Mouse (Mus musculus) cerebellum, adult 18-20 months (tissue): ENCODE measurements at regions not wholly inside any gene's neighbourhood (a gene's known extent, or its start where the extent isn't known, plus 50 kb on each side); places are given as distances from the start of the nearest gene placed in this dataset.

Experiments used
- DNase-seq, 2 experiments: peaks; one replicate each; pipeline ENCODE4 v3.0.0; 2021

- DNase-seq: no peak
Measured at GRCm38 (mm10) chr7:79543231-79544071, 74.0 kb downstream of the Rhcg start.

DNA sequence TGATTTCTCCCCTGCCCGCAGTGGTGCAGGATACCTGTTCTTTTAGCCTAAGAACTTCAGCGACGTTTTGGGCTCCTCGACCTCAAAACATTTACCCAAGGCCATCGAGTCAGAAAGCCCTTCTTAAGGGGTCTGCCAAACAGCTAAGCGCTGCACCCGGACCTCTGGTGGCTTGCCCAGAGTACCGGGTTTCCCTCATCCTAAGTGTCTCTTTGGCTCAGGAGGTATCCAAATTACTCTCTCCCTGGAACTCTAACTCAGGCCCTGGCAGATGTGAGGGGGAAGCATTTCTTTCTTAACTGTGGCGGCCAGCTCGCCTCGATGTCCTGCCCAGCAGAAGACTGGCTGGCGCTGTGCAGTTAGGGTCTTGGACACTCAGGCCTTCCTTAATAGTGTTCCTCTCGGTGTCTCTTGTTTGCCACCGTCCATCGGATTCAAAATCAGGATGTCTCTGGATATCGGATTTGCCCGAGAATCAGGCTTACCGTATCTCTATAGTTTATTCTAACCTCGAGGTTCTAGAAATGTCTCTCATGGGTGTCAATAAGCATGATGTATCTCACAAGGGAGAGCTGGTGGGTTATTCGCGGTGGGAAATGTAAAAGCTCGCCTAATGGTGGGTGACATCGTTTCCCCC, 75.0 kb downstream of the Rhcg start:
- no peak for DNase-seq

DNA sequence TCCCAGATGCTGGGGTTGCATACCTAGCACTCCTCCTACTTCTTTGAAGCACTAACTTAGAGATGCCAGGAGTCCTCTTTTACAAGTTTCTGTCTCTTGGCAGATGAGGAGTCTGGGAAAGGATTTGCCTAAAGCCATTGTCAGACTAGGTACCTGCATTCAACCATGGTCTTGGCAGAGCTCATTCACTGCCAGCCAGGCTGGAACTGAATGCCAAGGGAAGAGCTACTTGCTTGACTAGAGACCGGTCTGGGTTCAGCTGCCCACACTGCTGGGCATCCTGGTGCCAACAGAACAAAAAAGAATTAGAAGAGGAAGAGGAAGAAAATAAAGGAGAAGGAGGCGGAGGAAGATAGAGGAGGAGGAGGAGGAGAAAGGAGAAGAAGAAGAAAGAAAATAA, 74.1 kb upstream of the Polg start:
- no peak for DNase-seq

DNA sequence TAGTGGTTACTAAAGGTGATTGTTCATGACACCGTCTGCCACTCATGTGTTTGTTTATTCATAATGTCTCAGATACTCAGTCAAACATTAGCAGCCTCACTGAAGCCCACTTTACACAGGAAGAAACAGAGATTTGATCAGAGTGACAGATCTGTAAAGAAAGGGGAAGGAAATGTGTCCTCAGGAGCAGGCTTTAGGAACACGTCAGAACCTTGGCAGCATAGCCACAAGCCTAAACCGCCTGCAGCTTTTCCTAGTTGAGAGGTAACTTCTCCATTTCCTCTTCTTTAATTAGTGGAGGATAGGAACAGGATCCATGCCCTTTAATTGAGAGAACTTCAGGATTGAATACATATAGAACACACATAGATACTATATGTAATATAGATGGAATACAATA, 73.3 kb upstream of the Polg start:
- DNase-seq: no peak

DNA sequence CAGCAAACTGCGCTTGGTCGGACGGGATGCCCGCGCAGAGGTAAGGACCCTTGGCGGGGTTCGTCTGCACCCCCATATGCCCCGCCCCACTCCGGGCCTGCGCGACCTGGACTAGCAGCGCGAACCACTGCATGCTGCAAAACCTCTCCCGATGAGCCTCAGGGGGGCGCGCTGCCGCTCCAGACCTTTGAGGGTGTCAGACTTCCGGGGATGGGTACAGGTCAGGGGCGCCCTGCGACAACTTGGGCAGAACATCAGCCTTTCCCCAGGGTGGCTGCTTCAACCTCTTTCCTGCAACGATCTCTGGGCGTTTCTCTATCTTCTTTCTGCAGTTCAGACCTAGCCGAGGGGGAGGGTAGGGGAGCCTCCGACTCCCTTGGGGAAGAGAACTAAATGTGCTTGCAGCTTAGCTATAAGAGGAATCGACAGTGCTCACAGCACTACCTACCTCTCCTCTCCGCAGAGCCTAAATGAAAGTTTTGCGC, 70.0 kb upstream of the Polg start:
- DNase-seq: peak; percentile 71 to 77

- peak; percentile 64 to 73 for DNase-seq
Measured at GRCm38 (mm10) chr7:79535251-79536111, 69.3 kb upstream of the Polg start.

DNA sequence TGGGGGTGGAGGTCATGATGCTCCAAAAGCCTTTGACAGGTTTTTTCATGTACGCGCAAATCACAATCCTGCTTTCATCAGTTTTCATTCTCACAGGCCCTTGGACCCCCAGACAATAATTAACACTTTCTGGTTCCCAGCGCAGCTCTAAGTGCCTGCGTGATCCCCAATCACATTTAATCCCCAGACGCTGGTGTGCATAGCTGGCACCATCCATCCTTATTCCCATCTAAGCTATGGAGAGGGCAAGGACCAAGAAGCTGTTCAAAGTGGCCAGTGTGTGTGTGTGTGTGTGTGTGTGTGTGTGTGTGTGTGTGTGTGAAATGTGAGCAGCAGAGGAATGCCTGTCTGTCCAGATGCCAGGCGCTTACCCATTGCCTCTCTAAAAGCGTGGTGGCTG, 68.7 kb upstream of the Polg start:
- no peak for DNase-seq

- no peak for DNase-seq
Measured at GRCm38 (mm10) chr7:79534381-79534780, 68.2 kb upstream of the Polg start.

GRCm38 (mm10) chr7:79532626-79533140, 66.5 kb upstream of the Polg start:
- no peak for DNase-seq

- DNase-seq: peak in 1 of 2 experiments; percentile 58
Measured at GRCm38 (mm10) chr7:79531551-79532356, 65.6 kb upstream of the Polg start.

DNA sequence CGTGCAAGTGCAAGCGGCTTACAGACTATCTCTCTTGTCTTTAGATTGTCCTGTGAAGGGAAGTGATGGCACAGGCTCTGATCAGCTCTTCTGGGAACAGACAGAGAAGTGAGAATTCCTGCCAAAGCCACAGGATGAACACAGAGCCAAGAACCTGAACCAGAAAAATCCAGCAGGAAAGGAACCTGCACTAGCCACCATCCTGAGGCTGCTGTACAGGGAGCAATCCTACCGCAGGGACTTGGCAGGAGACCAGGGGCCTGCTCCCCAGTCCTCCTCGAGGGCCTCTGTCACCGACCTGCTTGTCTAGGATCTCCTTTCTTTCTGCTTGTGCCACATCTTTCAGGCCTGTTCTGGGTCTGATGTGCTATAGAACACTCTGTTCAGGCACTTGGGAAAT, 65.0 kb upstream of the Polg start:
- peak; percentile 71 to 73 for DNase-seq

DNA sequence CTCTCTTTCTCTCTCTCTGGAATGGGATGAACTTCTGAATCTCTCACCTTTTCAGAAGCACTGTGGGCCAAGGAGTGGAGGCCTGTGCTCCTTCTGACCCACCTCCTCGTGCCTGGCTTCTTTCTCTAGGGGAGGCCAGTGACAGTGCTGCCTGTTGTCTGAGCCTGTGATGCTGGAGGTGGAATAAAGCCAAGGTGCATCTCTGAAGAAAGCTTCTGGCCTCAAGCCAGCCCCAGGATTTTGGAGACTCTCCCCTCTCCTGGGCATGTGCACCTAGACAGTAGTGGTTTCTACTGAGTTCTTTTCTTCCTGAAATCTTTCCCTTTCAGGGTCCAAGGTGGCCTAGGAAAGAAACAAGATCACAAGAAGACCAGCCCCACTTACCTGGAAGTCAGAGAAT, 63.3 kb upstream of the Polg start:
- no peak for DNase-seq

DNA sequence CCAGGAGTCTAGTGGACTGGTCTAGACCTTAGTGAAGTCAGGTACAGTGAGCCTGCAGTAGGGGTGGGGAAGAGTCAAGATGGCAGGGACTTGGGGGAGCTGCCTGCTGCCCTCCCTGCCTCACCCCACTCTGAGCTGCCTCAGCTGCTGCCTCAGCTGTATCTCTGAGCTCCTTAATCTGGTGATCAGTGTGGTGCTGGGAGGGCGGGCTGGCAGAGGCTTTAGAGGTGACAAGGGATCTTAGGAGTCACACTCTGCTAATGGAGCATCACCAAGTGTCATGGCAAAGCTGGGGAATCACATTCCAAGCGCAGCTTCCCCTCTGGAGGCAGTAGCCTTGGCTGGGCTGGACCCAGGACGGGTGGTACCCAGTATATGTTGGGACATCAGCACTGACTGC, 61.8 kb upstream of the Polg start:
- peak in 1 of 2 experiments; percentile 9 for DNase-seq

DNA sequence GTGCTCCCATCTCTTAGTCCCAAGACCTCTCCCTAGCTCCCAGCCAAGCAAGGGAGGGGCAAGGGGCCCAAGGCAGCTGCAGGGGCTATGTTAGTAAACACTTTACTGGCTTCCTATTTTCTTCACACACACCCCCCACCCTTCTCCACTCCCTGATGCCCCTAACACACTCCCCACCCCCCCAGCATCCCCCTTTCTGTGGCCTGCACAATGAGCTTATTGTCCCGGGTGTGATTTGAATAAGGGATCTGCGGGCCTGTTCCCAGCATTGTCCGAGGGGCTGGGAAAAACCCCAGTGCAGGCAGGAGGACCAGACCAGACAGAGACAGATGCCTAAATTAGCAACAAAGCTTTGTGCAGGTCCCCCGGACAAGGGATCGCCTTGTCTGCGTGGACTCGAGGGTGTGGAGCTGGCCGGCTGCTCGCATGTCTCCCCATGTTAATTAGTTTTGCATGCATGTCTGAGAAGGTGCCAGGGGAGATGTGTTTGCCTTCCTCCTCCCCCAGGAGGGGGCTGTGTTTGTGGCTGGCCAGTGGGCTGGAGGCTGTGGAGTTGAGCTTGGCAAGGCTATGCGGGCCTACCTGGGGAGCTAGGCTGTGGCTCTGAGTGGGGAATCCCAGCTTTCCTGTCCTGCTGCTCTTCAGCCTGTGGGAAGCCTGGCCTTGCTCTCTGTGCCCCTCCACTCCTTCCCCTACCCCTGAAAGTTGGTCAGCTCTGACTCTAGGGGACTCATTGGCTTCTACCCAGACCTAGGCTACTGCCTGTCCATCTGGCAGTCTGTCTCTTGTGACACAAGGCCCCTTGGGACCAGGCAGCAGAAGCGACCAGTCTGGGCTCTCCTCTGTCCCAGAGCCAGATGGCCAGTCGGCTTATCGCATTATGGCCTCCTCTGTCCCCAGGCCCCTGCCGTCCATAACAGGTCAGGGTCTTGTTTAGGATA, 59.8 kb upstream of the Polg start:
- peak in 1 of 2 experiments; percentile 43 for DNase-seq

DNA sequence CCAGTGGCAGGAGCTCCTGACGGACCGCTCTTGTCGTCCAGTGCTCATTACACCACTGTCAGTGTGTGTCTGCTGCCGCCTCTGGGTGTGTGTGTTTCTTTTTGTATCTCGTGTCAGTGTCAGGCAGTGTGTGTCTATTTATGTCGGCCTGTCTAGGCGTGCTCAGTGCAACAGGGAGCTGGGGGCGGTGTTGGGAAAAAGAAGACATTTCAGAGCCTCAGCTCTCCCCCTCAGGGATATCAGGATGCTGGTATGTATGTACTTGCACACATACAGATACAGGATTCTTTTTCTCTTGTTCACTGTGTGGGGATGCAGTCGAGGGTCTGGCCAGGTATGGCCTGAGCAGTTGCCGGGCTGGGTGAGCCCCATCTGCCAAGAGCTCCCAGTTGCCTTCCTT, 58.8 kb upstream of the Polg start:
- peak in 1 of 2 experiments; percentile 19 for DNase-seq

DNA sequence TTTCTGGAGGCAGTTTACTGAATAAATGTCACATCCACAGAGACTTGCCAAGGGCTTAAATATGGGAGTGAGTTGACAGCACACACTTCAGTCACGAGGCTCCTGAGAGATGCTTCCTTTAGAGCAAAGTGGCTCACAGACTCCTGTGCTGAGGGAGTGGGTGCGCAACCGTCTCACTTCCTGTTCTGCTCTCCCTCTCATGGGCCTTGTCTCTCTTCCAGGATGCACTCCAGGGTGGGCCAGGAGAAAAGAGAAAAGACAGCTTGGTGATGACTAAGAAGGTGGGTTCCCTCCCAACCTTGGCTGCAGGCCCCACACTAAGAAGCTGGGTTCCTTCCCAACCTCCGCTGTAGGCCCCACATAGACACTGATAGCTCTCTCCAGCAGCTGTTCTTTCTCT, 57.5 kb upstream of the Polg start:
- no peak for DNase-seq

DNA sequence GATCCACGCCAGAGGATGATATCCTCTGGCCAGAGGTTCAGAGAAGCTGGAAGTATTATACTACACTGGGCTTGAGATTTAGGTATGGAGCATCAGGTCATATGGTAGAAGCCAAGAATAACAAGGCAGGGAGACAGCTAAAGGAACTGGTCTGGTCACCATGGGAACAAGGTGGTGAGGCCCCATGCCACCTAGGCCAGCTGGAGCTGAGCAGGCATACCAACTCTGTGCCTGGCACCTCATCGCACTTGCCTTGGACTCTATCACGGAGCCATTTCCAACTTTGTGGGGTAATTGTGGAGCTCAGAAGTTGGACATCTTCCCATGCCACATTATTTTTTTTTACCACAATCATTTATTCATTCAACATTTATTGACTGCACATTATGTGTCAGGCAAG, 55.9 kb upstream of the Polg start:
- DNase-seq: no peak

DNA sequence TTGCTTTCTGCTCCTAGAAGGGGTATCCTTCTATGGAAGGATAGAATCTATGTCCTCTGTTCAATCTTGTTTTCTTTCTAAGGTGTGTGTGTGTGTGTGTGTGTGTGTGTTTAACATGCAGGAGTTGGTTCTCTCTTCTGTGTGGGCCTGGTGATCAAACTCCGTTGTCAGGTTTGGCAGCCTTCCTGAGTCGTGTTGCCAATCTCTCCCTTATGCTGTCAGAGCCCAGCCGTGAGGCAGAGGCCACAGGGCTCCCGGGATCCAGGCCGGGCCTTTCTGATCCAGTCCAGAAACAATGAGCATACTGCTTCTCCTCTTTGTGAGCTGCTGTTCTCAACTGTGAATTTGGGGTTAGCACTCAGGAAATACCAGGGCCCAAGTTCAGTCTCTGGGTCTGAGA, 55.1 kb upstream of the Polg start:
- peak; percentile 71 to 76 for DNase-seq

DNA sequence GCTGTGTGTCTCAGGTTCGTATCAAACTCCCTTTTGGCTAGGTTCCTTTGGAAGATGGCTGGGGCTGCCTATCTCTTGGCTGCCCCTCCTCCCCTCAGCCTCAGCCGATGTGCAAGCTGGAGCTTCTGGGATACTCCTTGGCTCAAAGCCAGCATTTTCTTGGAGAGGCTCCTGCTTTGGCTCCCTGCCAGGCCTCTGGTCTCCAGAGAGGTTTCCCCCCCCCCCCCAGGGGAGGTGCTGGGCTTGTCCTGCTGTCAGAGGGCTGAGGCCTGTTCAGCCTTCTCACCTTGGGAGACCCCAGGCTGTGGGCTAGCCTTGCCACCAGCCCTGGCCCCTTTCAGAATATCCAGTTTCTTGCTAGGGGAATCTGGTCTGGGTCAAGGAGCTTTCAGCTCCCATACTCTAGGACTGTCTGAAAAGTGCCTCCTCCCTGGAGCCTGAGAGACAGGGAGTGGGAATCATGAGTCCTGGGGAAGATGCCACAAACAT, 54.1 kb upstream of the Polg start:
- DNase-seq: peak; percentile 66 to 69

GRCm38 (mm10) chr7:79518928-79519327, 52.8 kb upstream of the Polg start:
- no peak for DNase-seq
